Mouse (Mus musculus) naive thymus-derived CD4-positive, alpha-beta T cell, adult 5 months (primary cell): ENCODE measurements around the gene Gm42417. TPM values are rescaled to one million over a fixed set of nuclear protein-coding genes. Genes with fewer than 3 reads are reported as not detected.

Experiments
- polyA plus RNA-seq: library from polyadenylated mRNA; unstranded; fragments of 100-300 nt; shearing (Covaris generic); gene quantifications from one replicate; pipeline ENCODE4 v1.2.1, GENCODE M21; 2017

The Gm42417 gene
- polyA plus RNA-seq: 1.4 TPM

GRCm38 (mm10) chr1:36539186-36539585 lies at the start of gene Gm42417:
Gene Gm42417 (minus strand): TSS chr1:36539429.

GRCm38 (mm10) chr1:36558031-36558993 lies 19.1 kb upstream of the Gm42417 start, which contains the start of gene Sema4c:
Gene Sema4c (minus strand): TSS chr1:36558349.

GRCm38 (mm10) chr1:36546888-36547471 lies 7.8 kb upstream of the Gm42417 start, which contains the start of gene Ankrd39:
Gene Ankrd39 (minus strand): TSS chr1:36547445.

GRCm38 (mm10) chr1:36536783-36537182 lies 2.4 kb downstream of the Gm42417 start, which contains the start of gene Ankrd23:
Gene Ankrd23 (minus strand): TSS chr1:36536883.

GRCm38 (mm10) chr1:36511289-36512021 lies 27.8 kb downstream of the Gm42417 start, which contains the start of gene Cnnm3:
Gene Cnnm3 (plus strand): TSS chr1:36511867.

Other genes starting within 250 kb of the Gm42417 start
- 719 TPM for gene Arid5a, start 231.7 kb downstream of the Gm42417 start, polyA plus RNA-seq
- gene Kansl3, start 170.2 kb downstream of the Gm42417 start, polyA plus RNA-seq: 111 TPM
- gene Fer1l5, start 167.1 kb downstream of the Gm42417 start, polyA plus RNA-seq: 1.1 TPM
- gene Lman2l, start 94.2 kb downstream of the Gm42417 start, polyA plus RNA-seq: 33.5 TPM
- 5.8 TPM for gene Cnnm4, start 67.8 kb downstream of the Gm42417 start, polyA plus RNA-seq
- gene Cnnm3, start 27.6 kb downstream of the Gm42417 start, polyA plus RNA-seq: 34.6 TPM
- 28.3 TPM for gene Ankrd23, start 2.5 kb downstream of the Gm42417 start, polyA plus RNA-seq
- gene Ankrd39, start 8.0 kb upstream of the Gm42417 start, polyA plus RNA-seq: 30.3 TPM
- 0.15 TPM for gene Sema4c, start 18.9 kb upstream of the Gm42417 start, polyA plus RNA-seq
- gene Fam178b, start 143.8 kb upstream of the Gm42417 start, polyA plus RNA-seq: not detected
- 313 TPM for gene Cox5b, start 152.0 kb upstream of the Gm42417 start, polyA plus RNA-seq
- not detected for gene 4933424G06Rik, start 170.7 kb upstream of the Gm42417 start, polyA plus RNA-seq
- 70.5 TPM for gene Actr1b, start 175.0 kb upstream of the Gm42417 start, polyA plus RNA-seq
- gene Zap70, start 222.4 kb upstream of the Gm42417 start, polyA plus RNA-seq: 155 TPM